10 mouse cellular contexts compared by ENCODE assay signal in genomic region chr14:55518897-55519296, GRCm38 (mm10). TPM values are rescaled to one million over a fixed set of nuclear protein-coding genes. Genes with fewer than 3 reads are reported as not detected.
DNase-seq lines count a peak whose midpoint lies in the region; ATAC-seq and TF ChIP-seq lines count a peak whose summit lies in the region.
"Had no signal": no experiment of that assay in that cellular context is flagged by ENCODE, and none has a peak within 500 bp of the region (broad histone marks: within the 10 kb centered on the region; RNA-seq: fewer than 3 reads in every experiment).

No protein-coding gene starts in this region.

- H3K4me1 ChIP-seq in olfactory bulb, adult 2 months (ENCODE audit: control insufficient read depth, insufficient read depth, low read length) = peaks cover 30% of the 10 kb centered on the region
- peaks cover 9% of the 10 kb centered on the region; the same call in 1 of the 2 replicates for H3K4me1 ChIP-seq in kidney, embryonic 16.5 days (ENCODE audit: insufficient read depth, low read length)

- no peak for ATAC-seq in kidney, embryonic 16.5 days (ENCODE audit: low FRiP score, low TSS enrichment)

- peak; percentile 77 for DNase-seq in embryo, embryonic 11 days
- peak; percentile 61 to 80 for DNase-seq in frontal cortex, adult 2 months (ENCODE audit: extremely low spot score in 1 of 2, low spot score in 1 of 2)
- peak; percentile 57 to 74 for DNase-seq in left cerebral cortex, adult 2 months (ENCODE audit: extremely low spot score in 1 of 2, low spot score in 2 of 2)
- DNase-seq in thymus, postnatal 25 days = no peak
- DNase-seq in ovary, adult 18-20 months (ENCODE audit: low spot score) = no peak

- TF ChIP-seq POLR2A in olfactory bulb, adult 2 months (IDR thresholded peaks at IDR 0.05; ENCODE audit: insufficient read depth, low read depth, low read length) = no peak

- no peak for TF ChIP-seq CTCF in left cerebral cortex, adult 2 months (IDR thresholded peaks at IDR 0.05)
- TF ChIP-seq CTCF in olfactory bulb, adult 2 months (IDR thresholded peaks at IDR 0.05; ENCODE audit: insufficient read depth, low read depth, low read length) = no peak

- peaks cover 44% of the 10 kb centered on the region for H3K27me3 ChIP-seq in kidney, embryonic 16.5 days (ENCODE audit: insufficient read depth, low read length)

- no peaks in the 10 kb centered on the region for H3K9me3 ChIP-seq in kidney, embryonic 16.5 days (ENCODE audit: low read length)

- no peak overlapping the region for H3K4me2 ChIP-seq in kidney, embryonic 16.5 days (replicated peaks; ENCODE audit: low read depth, low read length)

- H3K27ac ChIP-seq in left cerebral cortex, adult 2 months = peak overlapping the region; percentile 79
- H3K27ac ChIP-seq in olfactory bulb, adult 2 months (ENCODE audit: insufficient read depth, low read depth, low read length) = 0 out of 2 replicates have a peak overlapping the region, but pooled peaks have one; percentile 5
- H3K27ac ChIP-seq in kidney, embryonic 16.5 days (ENCODE audit: low read length) = no peak overlapping the region
- H3K27ac ChIP-seq: macrophage had no signal

- WGBS in olfactory bulb, adult 2 months = 63% methylated on average over 2 of the region's 2 CpGs
- 40% methylated on average over 2 of the region's 2 CpGs for WGBS in kidney, embryonic 16.5 days

- H3K36me3 ChIP-seq in kidney, embryonic 16.5 days (ENCODE audit: insufficient read depth, low read length) = no peaks in the 10 kb centered on the region

- no peak overlapping the region for H3K9ac ChIP-seq in kidney, embryonic 16.5 days (replicated peaks; ENCODE audit: low read length)

- H3K4me3 ChIP-seq in left cerebral cortex, adult 2 months = no peak overlapping the region
- no peak overlapping the region for H3K4me3 ChIP-seq in olfactory bulb, adult 2 months (ENCODE audit: insufficient read depth, low read depth, low read length)
- no peak overlapping the region for H3K4me3 ChIP-seq in kidney, embryonic 16.5 days (ENCODE audit: low read length)

- intact Hi-C loops in left cerebral cortex, adult 2 months (cut with DNase I) = loop anchor here (1.0 kb wide), 1 partner anchor 9 kb away; the partner anchor contains the start of gene Cpne6

RNA-seq across cellular contexts. Expression of gene Nrl, which starts 5.9 kb away (rescaled TPM):
- polyA plus RNA-seq in frontal cortex, adult 2 months (2012; rRNA removed) = 0.69 and 0.82 TPM in 2 replicates
- under 1 TPM; 0.29 to 0.84 TPM for total RNA-seq in left cerebral cortex, adult 2 months (2021)
- not detected in 2 replicates for polyA plus RNA-seq in olfactory bulb, adult 2 months (2012; ENCODE audit: insufficient read depth, insufficient read length, low replicate concordance, missing spikeins)
- not detected in 2 replicates for polyA plus RNA-seq in kidney, embryonic 16.5 days (2015; fragmentation: Nextera tagmentation; extraction: Ambion mirVana)
- total RNA-seq: ES-E14 had no signal
- polyA plus RNA-seq: gonadal fat pad, adult 2 months; macrophage had no signal

RNA-seq across cellular contexts. Expression of gene Cpne6, which starts 8.7 kb away (rescaled TPM):
- 512 and 532 TPM in 2 replicates for polyA plus RNA-seq in frontal cortex, adult 2 months (2012; rRNA removed)
- 100 to 1,000 TPM; 209 to 225 TPM for total RNA-seq in left cerebral cortex, adult 2 months (2021)
- 357 TPM in 1 of 2 replicates, not detected in the other for polyA plus RNA-seq in olfactory bulb, adult 2 months (2012; ENCODE audit: insufficient read depth, insufficient read length, low replicate concordance, missing spikeins)
- 0.21 and 0.46 TPM in 2 replicates for polyA plus RNA-seq in kidney, embryonic 16.5 days (2015; fragmentation: Nextera tagmentation; extraction: Ambion mirVana)
- total RNA-seq: ES-E14 had no signal
- polyA plus RNA-seq: macrophage had no signal

RNA-seq across cellular contexts. Expression of gene Pck2, which starts 21.2 kb away (rescaled TPM):
- polyA plus RNA-seq in frontal cortex, adult 2 months (2012; rRNA removed) = 30.5 and 36.9 TPM in 2 replicates
- total RNA-seq in left cerebral cortex, adult 2 months (2021) = 10 to 100 TPM; 31.1 to 36.0 TPM
- not detected in 2 replicates for polyA plus RNA-seq in olfactory bulb, adult 2 months (2012; ENCODE audit: insufficient read depth, insufficient read length, low replicate concordance, missing spikeins)
- 64.2 and 66.0 TPM in 2 replicates for polyA plus RNA-seq in kidney, embryonic 16.5 days (2015; fragmentation: Nextera tagmentation; extraction: Ambion mirVana)

RNA-seq across cellular contexts. Expression of gene Carmil3, which starts 28.4 kb away (rescaled TPM):
- polyA plus RNA-seq in frontal cortex, adult 2 months (2012; rRNA removed) = 69.2 and 72.1 TPM in 2 replicates
- total RNA-seq in left cerebral cortex, adult 2 months (2021) = 10 to 100 TPM; 48.6 to 55.8 TPM
- polyA plus RNA-seq in olfactory bulb, adult 2 months (2012; ENCODE audit: insufficient read depth, insufficient read length, low replicate concordance, missing spikeins) = not detected in 2 replicates
- polyA plus RNA-seq in kidney, embryonic 16.5 days (2015; fragmentation: Nextera tagmentation; extraction: Ambion mirVana) = 2.5 and 3.0 TPM in 2 replicates

RNA-seq across cellular contexts. Expression of gene Dhrs4, which starts 40.3 kb away (rescaled TPM):
- 17.1 and 17.6 TPM in 2 replicates for polyA plus RNA-seq in frontal cortex, adult 2 months (2012; rRNA removed)
- 10 to 100 TPM; 16.8 to 20.4 TPM for total RNA-seq in left cerebral cortex, adult 2 months (2021)
- polyA plus RNA-seq in olfactory bulb, adult 2 months (2012; ENCODE audit: insufficient read depth, insufficient read length, low replicate concordance, missing spikeins) = not detected in 2 replicates
- 147 and 157 TPM in 2 replicates for polyA plus RNA-seq in kidney, embryonic 16.5 days (2015; fragmentation: Nextera tagmentation; extraction: Ambion mirVana)

Comparison
In these comparisons a context has a peak if more than half of its experiments do, and no peak if none do; other contexts are left out.
1. DNase-seq: peak in embryo, embryonic 11 days (single experiment), frontal cortex, adult 2 months (2 of 2) and left cerebral cortex, adult 2 months (2 of 2); none in thymus, postnatal 25 days (single experiment) and ovary, adult 18-20 months (single experiment).